Mouse (Mus musculus) v-Abl transformed pro-B cells (cell line): ENCODE data around the gene Smurf2.

Source experiments
- in situ Hi-C, 2 experiments: fragments of 400-800 bp; cut with MboI; formaldehyde crosslinking; loops; one replicate each; pipeline ENCODE4 v1.15.1; 2025; ENCODE audit not compliant: unreplicated experiment in 2 of 2

The Smurf2 gene

DNA sequence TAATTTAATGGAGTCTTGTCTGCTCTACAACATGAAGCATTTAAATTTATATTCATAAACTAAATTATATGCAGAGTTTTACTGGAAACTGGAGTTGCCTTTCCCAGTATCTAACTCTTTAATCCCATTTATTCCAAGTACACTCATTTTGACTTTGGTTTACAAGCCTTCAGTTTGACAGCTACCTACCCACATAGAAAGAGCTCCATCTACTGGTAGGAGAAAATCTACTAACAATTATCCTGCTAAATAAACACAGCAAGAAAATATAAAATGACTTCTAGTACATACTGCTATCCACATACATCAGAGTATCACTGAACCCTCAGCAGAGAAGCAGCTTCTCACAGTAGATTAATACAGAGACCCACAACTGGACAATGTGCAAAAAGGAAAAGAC lies 9.3 kb downstream of the Smurf2 start:
- in situ Hi-C loops, result loop anchor here (5.0 to 10.0 kb wide), 2 partner anchors 56 to 64 kb away; no protein-coding TSS in a partner anchor

DNA sequence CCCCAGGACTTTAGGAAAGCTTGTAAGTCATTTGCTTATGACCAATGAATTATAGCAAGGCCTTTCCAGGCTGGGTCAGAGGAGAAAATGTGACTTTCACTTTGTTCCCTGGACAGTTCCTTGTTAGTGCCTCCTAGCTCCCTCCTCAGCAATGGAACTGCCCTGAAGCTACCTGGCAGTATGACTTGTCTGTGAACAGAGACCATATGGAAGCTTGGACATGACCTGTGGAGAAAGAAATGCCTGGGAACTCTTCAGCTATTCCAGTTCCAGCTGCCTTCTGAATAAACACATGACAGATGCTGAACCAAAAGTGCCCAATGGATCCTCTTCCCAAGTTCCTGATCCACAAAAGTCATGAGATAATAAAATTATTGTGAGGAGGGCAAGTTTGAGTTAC lies 12.5 kb downstream of the Smurf2 start:
- in situ Hi-C loops, result no loop called here

- in situ Hi-C loops, result no loop called here
Measured at GRCm38 (mm10) chr11:106907253-106907652, 13.3 kb downstream of the Smurf2 start.

GRCm38 (mm10) chr11:106905707-106906106 lies 14.8 kb downstream of the Smurf2 start:
- in situ Hi-C loops, result no loop called here

DNA sequence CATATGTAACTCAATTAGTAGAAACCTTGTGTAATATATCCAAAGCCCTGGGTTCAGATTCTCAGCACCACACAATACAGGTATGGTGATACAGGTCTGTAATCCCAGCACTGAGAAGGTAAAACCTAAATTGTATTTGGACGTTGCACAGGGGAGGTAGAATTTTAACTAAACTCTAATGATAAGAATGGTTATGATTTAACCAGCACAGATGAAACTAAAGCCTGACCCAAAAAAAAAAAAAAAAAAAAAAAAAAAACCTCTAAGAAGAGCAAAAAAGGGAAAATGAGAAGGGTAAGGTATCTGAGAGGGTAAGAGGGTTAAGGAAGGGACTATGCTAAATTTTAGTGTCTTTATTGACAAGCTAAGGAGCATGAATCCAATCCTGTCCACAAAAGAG lies 20.7 kb downstream of the Smurf2 start:
- in situ Hi-C loops, result no loop called here

DNA sequence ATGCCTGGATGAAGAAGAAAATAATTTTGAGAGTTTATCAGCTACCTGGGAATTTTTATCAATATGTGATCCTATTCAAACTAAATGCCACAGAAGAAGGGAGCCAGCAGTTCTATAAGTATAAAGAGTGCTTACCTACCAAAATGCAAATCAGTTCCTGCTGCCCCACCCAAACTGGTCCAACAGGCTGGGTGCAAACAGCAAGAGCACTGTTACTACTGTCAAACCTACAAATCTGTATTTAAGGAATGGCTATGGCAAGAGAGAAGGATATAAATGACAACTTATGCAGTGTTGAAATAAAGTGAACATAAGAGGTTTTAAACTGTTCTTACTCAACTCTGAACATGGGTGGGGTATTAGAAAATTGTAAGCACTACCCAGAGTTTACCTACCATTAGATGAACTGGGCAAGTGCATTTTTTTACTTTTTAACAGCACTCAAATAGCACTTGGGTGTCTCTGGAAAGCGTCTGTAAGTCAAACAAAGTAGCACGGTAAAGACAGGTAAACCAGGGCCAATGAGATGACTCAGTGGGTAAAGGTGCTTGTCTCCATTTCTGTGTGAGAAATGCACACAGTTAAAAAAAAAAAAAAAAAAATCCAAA lies 23.9 kb downstream of the Smurf2 start:
- in situ Hi-C loops, result no loop called here

GRCm38 (mm10) chr11:106883656-106884055 lies 36.9 kb downstream of the Smurf2 start:
- in situ Hi-C loops, result no loop called here

GRCm38 (mm10) chr11:106872650-106873049 lies 47.9 kb downstream of the Smurf2 start:
- in situ Hi-C loops, result no loop called here

DNA sequence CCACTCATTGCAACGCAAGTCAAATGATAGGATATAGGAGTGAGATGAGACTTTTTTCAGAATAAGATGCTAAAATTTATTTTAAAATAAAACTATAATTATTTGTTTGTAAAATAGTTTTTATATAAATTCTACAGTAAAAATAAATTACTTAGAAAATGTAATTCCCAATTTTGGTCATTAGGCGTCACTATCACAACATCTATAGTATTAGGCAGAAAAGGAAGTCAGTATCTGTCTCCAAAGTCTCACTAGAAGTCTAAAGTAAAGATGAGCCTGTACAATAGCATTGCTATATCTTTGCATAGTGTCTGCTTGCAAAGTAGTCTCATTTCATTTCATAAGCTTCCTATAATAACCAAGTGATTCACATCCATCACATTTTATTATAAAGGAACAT lies 69.1 kb downstream of the Smurf2 start:
- in situ Hi-C loops, result no loop called here

DNA sequence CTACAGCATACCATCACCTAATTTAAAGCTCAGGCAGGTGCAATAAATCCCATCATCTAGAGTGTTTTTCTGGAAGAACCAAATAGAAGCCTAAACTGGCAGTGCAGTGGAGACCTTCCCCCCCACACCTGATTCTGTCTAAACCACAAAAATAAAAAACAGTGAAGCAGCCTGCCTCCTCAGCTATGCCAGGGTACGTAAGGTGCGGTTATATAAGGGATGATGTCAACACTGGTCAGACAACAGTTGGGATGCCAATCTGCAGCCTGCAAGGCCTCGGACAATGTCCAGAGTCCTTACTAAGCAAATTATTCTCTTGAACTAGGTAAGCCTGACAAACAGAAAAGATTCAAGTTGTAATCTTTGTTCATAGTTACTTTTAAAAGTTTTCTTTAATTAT lies 78.5 kb downstream of the Smurf2 start:
- in situ Hi-C loops, result loop anchor here in 1 of 2 experiments (10.0 kb wide), 1 partner anchor 313 kb away; no protein-coding TSS in a partner anchor

DNA sequence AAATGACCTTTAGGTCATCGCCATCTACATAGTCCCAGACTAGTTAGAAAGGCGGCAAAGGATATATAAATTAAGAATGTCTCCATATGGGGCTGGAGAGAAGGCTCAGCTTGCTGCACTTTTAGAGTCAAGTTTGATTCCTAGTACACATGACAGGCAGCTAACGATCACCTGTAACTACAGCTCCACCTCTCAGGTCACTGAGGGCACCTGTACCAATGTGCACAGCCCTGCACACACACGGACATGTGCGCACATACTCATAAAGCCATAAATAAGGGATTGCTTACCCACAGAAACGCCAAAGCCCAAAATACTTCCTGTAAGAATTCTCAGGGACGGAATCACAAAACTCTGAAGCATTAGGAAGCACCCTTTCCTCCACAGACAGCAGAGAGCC lies 92.4 kb downstream of the Smurf2 start:
- in situ Hi-C loops, result no loop called here

- in situ Hi-C loops, result no loop called here
Measured at GRCm38 (mm10) chr11:106824403-106824802, 96.1 kb downstream of the Smurf2 start.

GRCm38 (mm10) chr11:106823741-106824140 lies 96.8 kb downstream of the Smurf2 start:
- in situ Hi-C loops, result no loop called here

- in situ Hi-C loops, result no loop called here
Measured at GRCm38 (mm10) chr11:106822911-106823310, 97.6 kb downstream of the Smurf2 start.

DNA sequence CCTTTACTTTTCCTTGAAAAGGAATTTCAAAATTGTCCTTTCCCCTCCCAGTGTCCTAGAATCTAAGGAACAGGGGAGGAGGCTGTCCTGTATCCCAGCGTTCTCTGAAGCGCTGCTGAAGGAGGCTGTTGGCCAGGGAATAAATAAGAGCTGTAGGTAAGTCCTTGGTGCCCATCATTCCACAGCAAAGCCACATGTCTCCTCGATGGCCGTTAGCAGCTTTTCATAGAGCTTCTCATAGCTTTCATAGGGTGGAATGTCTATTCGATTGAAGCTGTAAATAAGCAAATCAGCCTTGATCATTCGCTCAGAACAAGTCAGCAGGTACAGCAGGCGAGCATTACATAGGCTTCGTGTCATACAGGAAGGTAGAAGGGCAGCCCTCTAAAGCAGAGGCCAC lies 98.0 kb downstream of the Smurf2 start:
- in situ Hi-C loops, result no loop called here

DNA sequence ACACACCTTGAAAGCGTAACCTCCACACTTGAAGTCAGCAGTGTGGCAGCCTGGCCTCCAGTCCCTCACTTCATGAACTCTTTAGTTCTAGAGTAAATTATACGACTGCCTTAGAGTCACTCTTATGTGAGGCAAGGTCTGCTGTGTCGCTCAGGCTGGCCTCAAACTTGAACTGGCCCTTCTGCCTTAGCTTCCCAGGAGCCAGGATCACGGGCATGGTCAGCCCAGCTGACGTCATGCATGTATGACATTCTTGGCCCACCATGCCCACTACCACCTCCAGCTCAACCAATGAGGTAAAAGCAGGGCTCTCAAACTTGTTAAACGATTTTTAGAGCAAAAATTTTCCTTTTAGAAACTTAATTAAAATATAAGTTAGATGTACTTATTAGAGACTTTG lies 99.1 kb downstream of the Smurf2 start:
- in situ Hi-C loops, result no loop called here

DNA sequence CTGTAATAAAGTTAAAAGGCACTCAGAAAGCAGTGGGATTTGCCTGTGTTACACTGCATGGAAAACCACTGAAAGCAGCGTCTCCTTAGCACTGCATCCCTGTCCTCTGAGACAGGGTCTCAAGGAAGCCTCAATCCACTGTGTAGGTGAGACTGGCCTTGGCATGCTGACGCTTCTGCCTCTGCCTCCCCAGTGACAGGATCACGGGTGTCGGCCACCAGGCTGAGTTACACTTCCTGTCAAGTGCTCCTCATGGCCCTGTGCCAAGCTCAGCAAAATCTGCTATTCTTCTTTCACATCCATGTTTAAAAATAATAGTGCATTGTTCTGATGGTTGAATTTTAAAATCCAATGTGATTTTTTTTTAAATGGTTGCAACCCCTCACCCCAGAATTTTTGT lies 99.5 kb downstream of the Smurf2 start:
- in situ Hi-C loops, result no loop called here

DNA sequence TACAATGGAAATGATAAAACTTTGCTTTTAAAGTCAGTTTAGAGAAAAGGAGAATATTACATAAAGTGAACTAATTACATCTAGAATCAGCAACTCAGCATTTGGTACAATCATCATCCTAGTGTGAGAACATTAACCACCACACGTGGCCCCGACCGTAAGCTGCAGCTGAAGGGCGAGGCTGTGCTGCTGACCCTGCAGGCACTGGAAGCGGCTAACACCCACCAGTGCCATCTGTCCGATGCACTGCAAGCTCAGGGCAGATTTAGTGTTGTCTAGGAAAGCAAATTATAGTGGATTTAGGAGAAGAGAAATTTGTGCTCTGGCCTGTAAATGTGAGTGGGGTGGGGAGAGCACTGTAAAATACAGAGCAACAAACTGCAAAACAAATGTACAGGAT lies 100.3 kb downstream of the Smurf2 start:
- in situ Hi-C loops, result no loop called here

DNA sequence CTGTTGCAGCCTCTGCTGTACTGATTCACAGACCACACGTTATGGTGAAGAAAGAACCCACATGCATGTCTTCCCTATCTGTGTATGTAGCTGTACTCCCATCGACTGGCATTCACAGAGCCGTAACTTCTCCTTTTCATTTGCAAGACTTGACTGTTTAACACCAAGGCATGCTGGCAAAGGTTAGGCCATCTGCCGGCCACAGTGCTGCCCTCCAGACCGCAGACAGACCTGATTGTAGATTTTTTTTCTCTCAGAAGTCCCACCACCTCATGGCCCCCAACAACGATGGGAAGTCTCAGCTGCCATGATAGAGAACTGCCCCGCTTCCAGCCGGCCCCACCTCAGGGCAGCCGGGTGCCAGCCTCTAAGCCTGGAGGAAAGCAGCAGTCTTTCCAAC lies 100.9 kb downstream of the Smurf2 start:
- in situ Hi-C loops, result no loop called here

DNA sequence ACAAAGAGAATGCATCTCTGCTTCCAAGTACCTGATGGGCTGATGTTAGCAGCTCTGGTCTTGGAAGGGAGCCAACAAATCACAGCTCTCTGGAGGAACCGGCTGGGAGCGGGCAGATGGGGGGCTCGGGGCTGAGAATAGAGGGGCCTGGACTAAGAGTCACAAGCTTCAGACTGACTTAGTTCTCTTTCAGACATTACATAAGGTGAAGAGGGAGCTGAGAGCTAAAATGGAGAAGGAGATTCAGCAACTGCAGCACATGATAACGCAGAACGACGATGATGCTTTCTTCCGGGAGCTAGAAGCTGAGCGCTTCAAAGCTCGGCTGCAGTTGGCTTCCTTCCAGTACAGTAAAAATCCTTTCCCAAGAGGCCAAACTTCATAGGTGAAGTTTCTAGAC lies 102.2 kb downstream of the Smurf2 start:
- in situ Hi-C loops, result no loop called here

GRCm38 (mm10) chr11:106817808-106818207 lies 102.7 kb downstream of the Smurf2 start:
- in situ Hi-C loops, result no loop called here

- in situ Hi-C loops, result no loop called here
Measured at GRCm38 (mm10) chr11:106817156-106817555, 103.4 kb downstream of the Smurf2 start.

GRCm38 (mm10) chr11:106816316-106816715 lies 104.2 kb downstream of the Smurf2 start:
- in situ Hi-C loops, result no loop called here
